Mouse (Mus musculus) Patski (cell line): ENCODE data around the gene Arhgap8. TPM values are rescaled to one million over a fixed set of nuclear protein-coding genes. Genes with fewer than 3 reads are reported as not detected.
"Not testable (repeated sequence)": the region's sequence is repeated elsewhere in the genome, so short reads cannot be mapped to it uniquely, and the experiment has no call there.

Source experiments
- ATAC-seq: fragments of 100-300 bp; one replicate; pipeline ENCODE4 v1.8.0; 2021
- CTCF ChIA-PET: fragments of 350-600 bp; sonication (Branson Sonifier 250); formaldehyde crosslinking; loops from one replicate; lab custom pipeline; 2022; ENCODE audit warnings: inconsistent platforms; lab: Charles Lee
- POLR2A ChIA-PET: fragments of 350-600 bp; sonication (Branson Sonifier 250); formaldehyde crosslinking; loops from one replicate; lab custom pipeline; 2022; ENCODE audit warnings: antibody characterized with exemption, inconsistent platforms; lab: Charles Lee
- DNase-seq: peaks from one replicate; pipeline ENCODE4 v3.0.0-alpha.2; 2011; ENCODE audit warnings: low read depth, low spot score
- H3K27me3 ChIP-seq: fragments of 371-371 bp; one replicate; pipeline ENCODE4 v1.5.1; 2021
- CTCF ChIP-seq: fragments of 100-300 bp; IDR thresholded peaks from one replicate; pipeline ENCODE4 v1.5.1; 2021
- in situ Hi-C: fragments of 300-500 bp; cut with MboI; formaldehyde crosslinking; loops from 3 replicates; pipeline ENCODE4 v1.11.1; 2018; ENCODE audit warnings: low pct_unique_long_range_greater_than_20kb, mixed read lengths
- polyA plus RNA-seq: library from polyadenylated mRNA; unstranded; gene quantifications from one replicate; pipeline ENCODE4 v1.2.3, GENCODE M21; 2021

Gene Arhgap8
- polyA plus RNA-seq, 1 experiment from 2014 or later = 0.39 TPM

DNA sequence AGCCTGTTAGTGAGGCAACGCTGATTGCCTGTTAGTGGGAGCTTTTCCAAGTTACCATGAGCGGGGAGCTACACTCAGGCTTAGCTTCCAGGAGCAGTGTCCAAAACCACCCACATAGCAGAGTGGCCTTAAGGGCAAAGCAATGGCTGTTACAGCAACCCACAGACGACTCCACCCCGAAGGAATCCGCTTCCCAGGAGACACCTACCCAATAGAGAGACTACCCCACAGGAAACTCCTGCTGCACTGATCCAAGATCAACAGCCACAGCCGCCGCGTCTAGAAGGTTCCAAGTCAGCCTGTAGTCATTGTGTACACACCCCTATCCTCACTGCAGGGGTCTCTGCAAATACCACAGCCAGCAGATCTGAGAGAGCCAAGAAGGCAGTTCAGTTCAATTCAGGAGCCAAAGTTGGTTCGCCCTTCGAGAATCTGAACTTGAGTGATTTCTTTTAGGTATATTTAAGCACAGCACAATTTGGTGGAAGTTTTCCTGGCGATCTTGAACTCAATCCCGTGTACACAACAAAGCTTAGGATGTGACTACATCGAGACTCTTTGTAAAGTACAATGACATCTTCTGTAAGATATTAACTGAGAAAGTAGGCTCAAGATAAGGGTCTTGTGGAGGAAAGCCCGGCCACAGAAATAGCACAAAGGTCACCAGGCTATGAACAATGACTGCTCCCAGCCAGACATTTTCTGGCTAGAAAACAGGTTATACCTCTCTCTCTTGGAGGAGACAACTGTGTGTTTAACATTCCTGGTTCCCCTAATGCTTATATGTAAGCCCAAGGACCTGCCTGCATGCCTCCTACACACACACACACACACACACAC, 7.1 kb upstream of the Arhgap8 start:
- TF ChIP-seq CTCF = no peak
- POLR2A ChIA-PET = interaction anchor here (1.6 kb wide), 1 partner anchor 14 kb away, joined by 3 read pairs; no protein-coding TSS in a partner anchor

GRCm38 (mm10) chr15:84714730-84715129, 5.1 kb upstream of the Arhgap8 start:
- POLR2A ChIA-PET = interaction anchor here (0.8 kb wide), 1 partner anchor 328 kb away, joined by 5 read pairs; no protein-coding TSS in a partner anchor
- H3K27me3 ChIP-seq = no peaks in the 10 kb centered on the region
- CTCF ChIA-PET = no interaction called here
- no peak for TF ChIP-seq CTCF
- ATAC-seq (peak; percentile 90), DNase-seq (peak; percentile 61)
- in situ Hi-C loops = no loop called here

More for the DNA sequence above, 7.1 kb upstream of the Arhgap8 start:
- no peak for DNase-seq
- in situ Hi-C loops = no loop called here
- H3K27me3 ChIP-seq = no peaks in the 10 kb centered on the region
- no peak for ATAC-seq
- CTCF ChIA-PET = interaction anchor here (2.3 to 4.8 kb wide), 2 partner anchors 11 to 41 kb away, joined by 7 to 25 read pairs; no protein-coding TSS in a partner anchor

- ATAC-seq (peak; percentile 9), DNase-seq (no peak)
- H3K27me3 ChIP-seq = no peaks in the 10 kb centered on the region
- in situ Hi-C loops = no loop called here
- ChIA-PET POLR2A (interaction anchor here (0.8 kb wide), 1 partner anchor 327 kb away, joined by 5 read pairs; no protein-coding TSS in a partner anchor), CTCF (no interaction called here)
- TF ChIP-seq CTCF = no peak
These were observed 4.7 kb upstream of the Arhgap8 start for GRCm38 (mm10) chr15:84715132-84715531.

- POLR2A ChIA-PET, ATAC-seq, H3K27me3 ChIP-seq, in situ Hi-C loops, DNase-seq: not testable (repeated sequence)
- CTCF ChIA-PET = interaction anchor here (1.1 kb wide), 2 partner anchors 16 to 26 kb away, joined by 3 read pairs; no protein-coding TSS in a partner anchor
These were observed 2.1 kb upstream of the Arhgap8 start for GRCm38 (mm10) chr15:84717570-84718270.

DNA sequence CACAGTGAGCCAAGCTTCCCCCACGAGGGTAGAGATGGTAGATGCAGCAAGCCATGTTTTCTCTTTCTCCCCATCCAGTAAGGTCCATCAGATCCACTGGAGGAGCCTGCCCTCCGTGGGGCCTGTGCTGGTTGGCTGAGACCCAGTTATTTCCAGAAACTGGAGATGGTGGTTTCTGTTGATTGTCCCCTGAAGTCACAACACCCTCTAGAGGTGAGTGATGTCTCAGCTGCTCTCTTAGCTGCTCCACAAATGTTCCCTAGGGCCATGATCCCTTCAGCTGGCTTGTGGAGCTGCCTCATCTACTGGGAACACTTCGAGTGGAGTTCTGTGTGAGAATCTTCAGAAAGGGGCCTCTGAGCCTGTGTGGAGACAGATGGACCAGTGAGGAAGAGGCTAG, 1.1 kb upstream of the Arhgap8 start:
- POLR2A ChIA-PET = no interaction called here
- CTCF ChIA-PET = interaction anchor here (1.1 kb wide), 1 partner anchor 17 kb away, joined by 3 read pairs; no protein-coding TSS in a partner anchor
- no peak for DNase-seq
- in situ Hi-C loops = no loop called here
- no peaks in the 10 kb centered on the region for H3K27me3 ChIP-seq
- no peak for TF ChIP-seq CTCF
- ATAC-seq = no peak

- no peak for TF ChIP-seq CTCF
- no peaks in the 10 kb centered on the region for H3K27me3 ChIP-seq
- in situ Hi-C loops = no loop called here
- DNase-seq (no peak), ATAC-seq (no peak)
- ChIA-PET CTCF (no interaction called here), POLR2A (no interaction called here)
These were observed 696 bp downstream of the Arhgap8 start for GRCm38 (mm10) chr15:84720291-84721204.

DNA sequence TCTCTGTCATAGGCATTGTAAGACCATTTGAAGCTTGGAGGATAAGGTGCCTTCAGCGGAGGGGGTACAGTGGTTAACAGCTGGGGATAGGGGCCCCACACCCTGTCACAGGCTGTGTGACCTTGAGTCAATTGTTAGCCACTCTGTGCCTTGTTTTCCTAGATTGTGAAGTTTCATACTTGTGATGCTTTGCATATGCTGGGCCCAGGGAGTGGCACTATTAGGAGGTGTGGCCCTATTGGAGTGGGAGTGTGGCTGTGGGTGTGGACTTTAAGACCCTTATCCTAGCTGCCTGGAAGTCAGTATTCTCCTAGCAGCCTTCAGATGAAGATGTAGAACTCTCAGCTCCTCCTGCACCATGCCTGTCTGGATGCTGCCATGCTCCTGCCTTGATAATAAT, 3.8 kb downstream of the Arhgap8 start:
- ChIA-PET POLR2A (interaction anchor here (0.5 kb wide), 1 partner anchor 45 kb away, joined by 4 read pairs; no protein-coding TSS in a partner anchor), CTCF (interaction anchor here (1.2 kb wide), 1 partner anchor 94 kb away, joined by 3 read pairs; no protein-coding TSS in a partner anchor)
- in situ Hi-C loops, ATAC-seq, DNase-seq, H3K27me3 ChIP-seq: not testable (repeated sequence)

- POLR2A ChIA-PET = interaction anchor here (0.5 kb wide), 1 partner anchor 45 kb away, joined by 4 read pairs; no protein-coding TSS in a partner anchor
- DNase-seq = no peak
- TF ChIP-seq CTCF = no peak
- in situ Hi-C loops = no loop called here
- H3K27me3 ChIP-seq = no peaks in the 10 kb centered on the region
- ATAC-seq = no peak
- CTCF ChIA-PET = interaction anchor here (1.2 kb wide), 1 partner anchor 94 kb away, joined by 3 read pairs; no protein-coding TSS in a partner anchor
These were observed 4.3 kb downstream of the Arhgap8 start for GRCm38 (mm10) chr15:84724199-84724598.

DNA sequence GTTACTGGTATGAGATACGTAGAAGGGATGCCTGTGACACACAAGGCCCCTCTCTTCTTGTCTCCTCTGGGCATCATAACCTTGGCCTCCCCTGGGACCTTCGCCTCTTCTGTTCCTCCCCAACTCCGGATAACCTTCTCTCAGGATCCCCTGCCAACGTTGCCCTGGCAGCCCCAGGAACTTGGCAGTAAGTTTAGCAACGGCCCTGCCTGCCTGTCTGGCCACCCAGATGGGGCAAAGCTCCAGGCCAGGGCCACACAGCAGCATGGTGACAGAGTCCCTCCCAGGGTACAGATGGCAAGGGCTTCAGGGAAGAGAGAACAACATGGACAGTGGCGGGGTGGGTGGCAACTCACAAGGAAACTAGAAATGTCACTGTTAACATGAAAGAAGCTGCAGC, 9.8 kb downstream of the Arhgap8 start:
- in situ Hi-C loops = no loop called here
- CTCF ChIA-PET = no interaction called here
- no peaks in the 10 kb centered on the region for H3K27me3 ChIP-seq
- ATAC-seq (no peak), DNase-seq (no peak)
- TF ChIP-seq CTCF = no peak
- POLR2A ChIA-PET = no interaction called here

GRCm38 (mm10) chr15:84730893-84731292, 11.0 kb downstream of the Arhgap8 start:
- no peak for TF ChIP-seq CTCF

More at GRCm38 (mm10) chr15:84730893-84731292, 11.0 kb downstream of the Arhgap8 start:
- in situ Hi-C loops = no loop called here
- ChIA-PET CTCF (no interaction called here), POLR2A (no interaction called here)
- DNase-seq (no peak), ATAC-seq (no peak)
- no peaks in the 10 kb centered on the region for H3K27me3 ChIP-seq
